Mouse (Mus musculus) testis, adult 10 weeks (tissue): Measurements from ENCODE around the gene Mmadhc. TPM values are rescaled to one million over a fixed set of nuclear protein-coding genes. Genes with fewer than 3 reads are reported as not detected.

Experiments used
- polyA plus RNA-seq: library from polyadenylated mRNA; stranded (reverse); fragments of 350-450 nt; fragmentation: Illumina TruSeq; extraction: RNeasy Lipid Tissue Mini Kit (QIAGEN cat#74804); gene quantifications from one replicate; pipeline ENCODE4 v1.2.3, GENCODE M21; 2014; ENCODE audit warnings: low read depth, low replicate concordance

The Mmadhc gene
- polyA plus RNA-seq = 316 TPM

DNA sequence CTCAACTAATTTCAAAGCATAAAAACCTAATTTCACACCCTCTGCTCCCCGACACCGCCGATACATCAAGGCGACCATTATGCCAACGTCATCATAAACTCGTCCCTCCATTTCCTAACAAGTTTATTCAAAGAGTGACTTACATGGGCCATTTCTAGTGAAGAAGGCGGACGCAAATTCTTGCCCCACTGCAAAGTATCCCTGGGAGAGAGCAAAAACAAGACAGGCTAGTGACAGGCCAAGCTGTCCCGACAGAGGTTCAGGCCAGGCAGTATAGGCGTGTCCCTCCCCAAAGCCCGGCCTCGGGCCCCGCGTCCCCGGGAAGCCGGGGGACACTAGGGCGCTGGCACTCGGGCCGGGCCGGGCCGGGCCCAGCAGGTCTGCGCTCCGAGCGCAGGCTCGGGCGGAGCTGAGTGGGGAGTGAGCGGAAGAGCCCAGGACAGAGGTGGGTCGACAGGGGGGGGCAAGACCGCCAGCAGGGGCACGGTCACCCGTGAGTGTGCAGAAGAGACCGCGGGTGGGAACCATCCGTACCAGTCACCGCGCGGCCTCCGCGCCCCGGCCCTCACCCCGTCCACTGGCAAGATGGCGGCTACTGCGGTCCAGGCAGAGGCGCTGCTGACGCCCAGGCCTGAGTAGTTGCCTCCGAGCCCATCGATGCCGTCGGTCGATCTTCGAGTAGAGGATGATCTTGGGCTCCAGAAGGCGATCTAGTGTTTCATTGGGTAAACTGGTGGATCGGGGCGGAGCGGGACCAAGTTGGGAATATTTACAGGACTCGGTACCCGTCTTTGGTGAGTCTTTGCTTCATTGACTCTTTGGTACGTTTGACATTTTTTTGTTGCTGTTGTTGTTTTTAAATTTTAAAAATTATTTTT is at the start of gene Mmadhc:
Gene Mmadhc (minus strand): TSS at position 693 of the 878 bp plus-strand sequence.

Other genes with a start within 250 kb of the Mmadhc start
- 0.56 TPM for gene Lypd6, start 230.4 kb downstream of the Mmadhc start, polyA plus RNA-seq